Mouse (Mus musculus): Measurements from ENCODE around the gene Scrg1. TPM values are rescaled to one million over a fixed set of nuclear protein-coding genes. Genes with fewer than 3 reads are reported as not detected.

The Scrg1 gene
- polyA plus RNA-seq (2017; shearing (Covaris generic)), result under 1 TPM in 1 of 2 experiments, not detected in 1; 0.42 TPM

GRCm38 (mm10) chr8:57455765-57456164 is at the start of gene Scrg1:
Scrg1 (plus strand) TSS chr8:57455923.

GRCm38 (mm10) chr8:57487441-57488155 is 31.9 kb downstream of the Scrg1 start, which contains the start of gene Sap30:
Sap30 (minus strand) TSS chr8:57487860.

GRCm38 (mm10) chr8:57511316-57512118 is 55.8 kb downstream of the Scrg1 start, which contains the start of gene Hmgb2:
Hmgb2 (plus strand) TSS chr8:57511907.

Other genes with a start within 250 kb of the Scrg1 start
- not detected for gene Hand2, start 134.9 kb upstream of the Scrg1 start, polyA plus RNA-seq (2017; shearing (Covaris generic))
- gene Sap30, start 31.9 kb downstream of the Scrg1 start, polyA plus RNA-seq (2017; shearing (Covaris generic)), result 10 to 100 TPM in 1 of 2 experiments, 1 to 10 TPM in 1; 4.2 to 15.2 TPM
- gene Hmgb2, start 56.0 kb downstream of the Scrg1 start, polyA plus RNA-seq (2017; shearing (Covaris generic)), result 100 to 1,000 TPM in 1 of 2 experiments, 10 to 100 TPM in 1; 85.5 to 101 TPM
- gene Galnt7, start 197.1 kb downstream of the Scrg1 start, polyA plus RNA-seq (2017; shearing (Covaris generic)), result 10 to 100 TPM; 26.9 to 44.4 TPM